Mouse (Mus musculus): Measurements from ENCODE around the gene Fmnl1.

- no peak for TF ChIP-seq POLR2A (IDR thresholded peaks at IDR 0.05; ENCODE audit: borderline replicate concordance, insufficient read depth, low read length)
- TF ChIP-seq CTCF (IDR thresholded peaks at IDR 0.05; ENCODE audit: borderline replicate concordance, insufficient read depth, low read depth, low read length) = no peak
These were observed 47.6 kb downstream of the Fmnl1 start for GRCm38 (mm10) chr11:103218517-103218901.

Measured in cerebellum, adult 2 months (tissue).